ENCODE assay signal across 15 mouse cellular contexts in the genomic region with DNA sequence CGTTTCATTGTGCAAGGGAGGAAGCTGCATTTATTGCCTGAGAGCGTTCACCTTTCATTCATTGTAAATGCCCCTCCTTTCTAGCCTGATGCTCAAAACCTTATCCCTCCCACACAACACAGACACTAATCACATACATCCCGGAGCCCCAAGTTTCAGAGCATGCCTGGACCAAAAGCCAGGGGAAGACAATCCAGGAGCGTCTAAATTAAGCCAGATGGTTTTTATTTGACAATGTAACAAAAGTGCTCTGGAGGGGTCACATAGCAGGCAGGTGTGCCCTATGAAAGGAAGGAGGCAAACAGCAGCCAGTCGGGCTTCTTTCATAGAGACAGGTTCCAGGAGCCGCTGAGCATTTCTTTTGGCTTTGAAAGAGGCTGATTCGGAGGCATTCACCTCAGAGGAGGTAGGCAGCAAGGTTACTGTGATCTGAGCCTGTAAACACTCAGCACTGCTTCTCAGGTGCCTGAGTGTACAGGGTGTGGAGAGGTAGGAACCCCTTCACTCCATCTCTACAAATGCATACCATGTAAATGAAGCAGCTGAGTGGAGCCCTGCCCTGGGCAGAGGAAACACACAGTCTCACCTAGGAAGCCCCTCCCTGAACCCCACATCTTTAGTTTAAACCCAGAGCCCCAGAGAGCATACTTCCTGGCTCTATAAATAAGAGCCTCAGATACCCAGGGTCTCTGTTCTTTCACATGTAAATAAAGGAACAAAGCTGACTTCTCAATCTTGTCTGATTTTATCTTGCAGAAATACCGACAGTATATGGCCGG.
DNase-seq lines count a peak whose midpoint lies in the region; ATAC-seq lines count a peak whose summit lies in the region.
"Had no signal": no experiment of that assay in that cellular context is flagged by ENCODE, and none has a peak within 500 bp of the region (broad histone marks: within the 10 kb centered on the region; RNA-seq: fewer than 3 reads in every experiment).

No protein-coding gene starts in this region.

- H3K9me3 ChIP-seq in forebrain, embryonic 10.5 days: no peaks in the 10 kb centered on the region
- no peaks in the 10 kb centered on the region for H3K9me3 ChIP-seq in forebrain, embryonic 12.5 days
- no peaks in the 10 kb centered on the region for H3K9me3 ChIP-seq in limb, embryonic 10.5 days (replicated peaks)
- no peaks in the 10 kb centered on the region for H3K9me3 ChIP-seq in hindbrain, embryonic 16.5 days (ENCODE audit: control insufficient read depth, low read length)
- H3K9me3 ChIP-seq: heart, embryonic 10.5 days; limb, embryonic 15.5 days had no signal

- no peak for ATAC-seq in forebrain, embryonic 12.5 days (ENCODE audit: low FRiP score)
- no peak for ATAC-seq in hindbrain, embryonic 16.5 days
- ATAC-seq: intestine, postnatal 0 days had no signal

- no peaks in the 10 kb centered on the region for H3K27me3 ChIP-seq in forebrain, embryonic 10.5 days (ENCODE audit: poor library complexity, severe bottlenecking)
- 0 out of 2 replicates have a peak, but pooled peaks cover 4% of the 10 kb centered on the region for H3K27me3 ChIP-seq in forebrain, embryonic 12.5 days
- H3K27me3 ChIP-seq in limb, embryonic 10.5 days (ENCODE audit: low read depth, poor library complexity, severe bottlenecking): peaks cover 10% of the 10 kb centered on the region; the same call in 1 of the 2 replicates
- no peaks in the 10 kb centered on the region for H3K27me3 ChIP-seq in hindbrain, embryonic 16.5 days (replicated peaks; ENCODE audit: control insufficient read depth, insufficient read depth, low read length)
- H3K27me3 ChIP-seq: limb, embryonic 15.5 days had no signal

- DNase-seq in forebrain, embryonic 10.5 days (ENCODE audit: extremely low spot score, low spot score): no peak
- DNase-seq in A20 (ENCODE audit: low read depth, low spot score): peak; percentile 64
- peak; percentile 41 for DNase-seq in T-cell, adult 2 months (ENCODE audit: low spot score)
- DNase-seq in lung, postnatal 25 days (ENCODE audit: low spot score): peak; percentile 65
- no peak for DNase-seq in limb, embryonic 10.5 days (ENCODE audit: low spot score)
- DNase-seq in ovary, postnatal 36 days (ENCODE audit: low spot score): no peak
- DNase-seq: adrenal gland, postnatal 10 days; heart, postnatal 36 days; kidney, postnatal 36 days; right cerebral cortex, postnatal 4 days had no signal

- 69% methylated on average over 9 of the region's 9 CpGs for WGBS in forebrain, embryonic 10.5 days
- WGBS in forebrain, embryonic 12.5 days: 53% methylated on average over 9 of the region's 9 CpGs
- WGBS in limb, embryonic 10.5 days: 68% methylated on average over 9 of the region's 9 CpGs
- 56% methylated on average over 9 of the region's 9 CpGs for WGBS in hindbrain, embryonic 16.5 days

- H3K36me3 ChIP-seq in forebrain, embryonic 10.5 days (replicated peaks): no peaks in the 10 kb centered on the region
- no peaks in the 10 kb centered on the region for H3K36me3 ChIP-seq in forebrain, embryonic 12.5 days (replicated peaks)
- H3K36me3 ChIP-seq in limb, embryonic 10.5 days: no peaks in the 10 kb centered on the region
- H3K36me3 ChIP-seq in hindbrain, embryonic 16.5 days (ENCODE audit: control insufficient read depth, insufficient read depth, low read length): no peaks in the 10 kb centered on the region
- H3K36me3 ChIP-seq: heart, embryonic 10.5 days; limb, embryonic 15.5 days had no signal

- H3K4me3 ChIP-seq in forebrain, embryonic 10.5 days: no peak overlapping the region
- H3K4me3 ChIP-seq in forebrain, embryonic 12.5 days (replicated peaks): no peak overlapping the region
- no peak overlapping the region for H3K4me3 ChIP-seq in limb, embryonic 10.5 days
- no peak overlapping the region for H3K4me3 ChIP-seq in hindbrain, embryonic 16.5 days (ENCODE audit: low read length)
- H3K4me3 ChIP-seq: heart, embryonic 10.5 days; limb, embryonic 15.5 days had no signal

- H3K27ac ChIP-seq in forebrain, embryonic 10.5 days: peak overlapping the region; percentile 11; the same call in 1 of the 2 replicates
- H3K27ac ChIP-seq in forebrain, embryonic 12.5 days: no peak overlapping the region
- no peak overlapping the region for H3K27ac ChIP-seq in limb, embryonic 10.5 days
- H3K27ac ChIP-seq in hindbrain, embryonic 16.5 days (ENCODE audit: low read depth, low read length): no peak overlapping the region
- H3K27ac ChIP-seq: heart, embryonic 10.5 days; limb, embryonic 15.5 days had no signal

- no peak overlapping the region for H3K9ac ChIP-seq in forebrain, embryonic 12.5 days
- H3K9ac ChIP-seq in hindbrain, embryonic 16.5 days (ENCODE audit: low read depth, low read length): no peak overlapping the region
- H3K9ac ChIP-seq: limb, embryonic 15.5 days had no signal

- H3K4me1 ChIP-seq in forebrain, embryonic 10.5 days: peaks cover 19% of the 10 kb centered on the region
- peaks cover 16% of the 10 kb centered on the region for H3K4me1 ChIP-seq in forebrain, embryonic 12.5 days
- H3K4me1 ChIP-seq in limb, embryonic 10.5 days: peaks cover 21% of the 10 kb centered on the region
- H3K4me1 ChIP-seq in hindbrain, embryonic 16.5 days (ENCODE audit: control insufficient read depth, insufficient read depth, low read depth, low read length): no peaks in the 10 kb centered on the region; the same call in 1 of the 2 replicates

- H3K4me2 ChIP-seq in forebrain, embryonic 12.5 days: no peak overlapping the region
- H3K4me2 ChIP-seq in hindbrain, embryonic 16.5 days (ENCODE audit: low read length): no peak overlapping the region
- H3K4me2 ChIP-seq: limb, embryonic 15.5 days had no signal

Comparison
In these comparisons a context has a peak if more than half of its experiments do, and no peak if none do; other contexts are left out.
1. DNase-seq: peak in A20 (single experiment), T-cell, adult 2 months (single experiment) and lung, postnatal 25 days (single experiment); none in forebrain, embryonic 10.5 days (single experiment), limb, embryonic 10.5 days (single experiment) and ovary, postnatal 36 days (single experiment).